Mouse (Mus musculus) left cerebral cortex, postnatal 4 days (tissue): ENCODE data around the gene Gm5269. TPM values are rescaled to one million over a fixed set of nuclear protein-coding genes. Genes with fewer than 3 reads are reported as not detected.

Experiments used
- DNase-seq: peaks from one replicate; pipeline ENCODE4 v3.0.0-alpha.2; 2022
- intact Hi-C: fragments of 180-260 bp; cut with DNase I; formaldehyde crosslinking; loops from one replicate; pipeline ENCODE4 v1.15.1; 2025
- total RNA-seq, 2 experiments: library from RNA; stranded (reverse); gene quantifications; 2 replicates each; pipeline ENCODE4 v1.2.3; 2021

Gm5269 gene
- not detected for total RNA-seq

DNA sequence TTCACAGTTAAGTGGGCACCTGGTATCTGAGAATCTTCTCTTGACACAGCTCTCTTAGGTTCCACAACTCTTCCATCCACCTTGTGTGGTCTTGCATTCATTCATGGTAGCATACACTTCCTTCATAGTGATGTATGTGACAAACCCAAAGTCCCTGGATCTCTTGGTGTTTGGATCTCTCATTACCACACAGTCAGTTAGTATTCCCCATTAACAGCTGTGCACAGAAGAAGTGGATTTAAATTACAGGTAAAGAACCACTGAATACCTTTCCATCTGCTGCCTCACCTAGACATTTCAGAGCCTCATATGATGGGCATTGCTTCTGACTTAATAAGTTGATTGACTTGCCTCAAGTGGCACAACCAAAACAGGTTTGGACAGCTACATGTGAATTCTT, at the start of gene Gm5269:
Gm5269 (minus strand) TSS at position 101 of the 400 bp plus-strand sequence.
- intact Hi-C loops: no loop called here
- DNase-seq: no peak

DNA sequence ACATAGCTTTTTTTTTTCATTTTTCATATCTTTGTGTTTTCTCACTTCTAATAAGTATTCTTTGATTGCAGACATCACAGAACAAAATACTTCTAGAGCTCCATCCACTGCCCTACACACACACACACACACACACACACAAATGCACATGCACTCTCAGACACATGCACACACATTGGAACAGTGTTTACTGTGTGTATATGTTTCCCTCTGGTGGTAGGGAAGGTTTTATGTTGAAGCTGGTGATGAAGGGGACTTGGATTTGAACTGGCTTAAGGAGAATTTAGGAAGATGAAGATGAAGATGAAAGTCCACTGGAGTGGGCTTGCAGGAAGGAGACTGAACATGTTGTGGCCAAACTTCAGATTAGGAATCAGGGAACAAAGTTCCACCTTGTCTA, 41.1 kb upstream of the Gm5269 start:
- intact Hi-C loops: no loop called here
- DNase-seq: no peak

DNA sequence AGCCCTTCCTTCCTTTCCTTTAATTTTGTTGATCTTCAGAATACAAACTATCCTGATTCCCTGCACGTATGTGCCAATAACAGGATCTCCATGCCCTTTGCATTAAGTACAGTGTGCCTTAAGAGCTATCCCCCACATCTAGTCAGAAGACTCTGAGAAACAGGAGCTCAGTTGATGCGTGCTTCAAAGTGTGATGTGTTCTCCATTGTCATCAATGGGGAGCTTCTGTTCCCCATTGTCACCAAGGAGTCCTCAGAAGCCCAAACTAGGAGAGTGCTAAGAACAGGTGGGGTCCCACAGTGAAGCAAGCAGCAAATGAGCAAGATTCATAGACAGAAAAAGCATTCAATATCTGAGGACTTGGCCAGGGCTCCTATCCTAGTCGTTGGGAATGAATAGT, 36.8 kb upstream of the Gm5269 start:
- intact Hi-C loops: loop anchor here (10.0 kb wide), 1 partner anchor 102 kb away; no protein-coding TSS in a partner anchor
- no peak for DNase-seq

DNA sequence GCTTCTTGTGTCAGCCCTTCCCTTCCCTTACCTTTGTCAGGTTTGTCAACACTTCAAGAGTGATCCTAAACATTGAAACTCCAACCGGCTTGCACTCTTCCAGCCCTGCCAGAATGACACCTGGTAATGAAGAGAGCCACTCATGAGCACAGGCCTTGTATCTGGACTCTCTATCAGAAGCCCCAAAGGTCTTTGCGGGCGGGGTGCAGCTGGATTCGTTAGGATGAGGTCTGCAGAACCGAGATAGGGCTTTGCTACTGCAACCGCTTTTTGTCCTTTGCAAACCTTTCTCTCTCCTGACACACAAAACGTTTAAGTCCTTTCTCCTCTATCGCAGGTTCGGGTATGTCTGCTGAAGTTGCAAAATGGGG, 36.3 kb upstream of the Gm5269 start, which contains the start of gene Slc40a1:
Slc40a1 (minus strand) TSS at position 131 of the 371 bp plus-strand sequence.
- no peak for DNase-seq
- intact Hi-C loops: loop anchor here (10.0 kb wide), 1 partner anchor 102 kb away; no protein-coding TSS in a partner anchor

DNA sequence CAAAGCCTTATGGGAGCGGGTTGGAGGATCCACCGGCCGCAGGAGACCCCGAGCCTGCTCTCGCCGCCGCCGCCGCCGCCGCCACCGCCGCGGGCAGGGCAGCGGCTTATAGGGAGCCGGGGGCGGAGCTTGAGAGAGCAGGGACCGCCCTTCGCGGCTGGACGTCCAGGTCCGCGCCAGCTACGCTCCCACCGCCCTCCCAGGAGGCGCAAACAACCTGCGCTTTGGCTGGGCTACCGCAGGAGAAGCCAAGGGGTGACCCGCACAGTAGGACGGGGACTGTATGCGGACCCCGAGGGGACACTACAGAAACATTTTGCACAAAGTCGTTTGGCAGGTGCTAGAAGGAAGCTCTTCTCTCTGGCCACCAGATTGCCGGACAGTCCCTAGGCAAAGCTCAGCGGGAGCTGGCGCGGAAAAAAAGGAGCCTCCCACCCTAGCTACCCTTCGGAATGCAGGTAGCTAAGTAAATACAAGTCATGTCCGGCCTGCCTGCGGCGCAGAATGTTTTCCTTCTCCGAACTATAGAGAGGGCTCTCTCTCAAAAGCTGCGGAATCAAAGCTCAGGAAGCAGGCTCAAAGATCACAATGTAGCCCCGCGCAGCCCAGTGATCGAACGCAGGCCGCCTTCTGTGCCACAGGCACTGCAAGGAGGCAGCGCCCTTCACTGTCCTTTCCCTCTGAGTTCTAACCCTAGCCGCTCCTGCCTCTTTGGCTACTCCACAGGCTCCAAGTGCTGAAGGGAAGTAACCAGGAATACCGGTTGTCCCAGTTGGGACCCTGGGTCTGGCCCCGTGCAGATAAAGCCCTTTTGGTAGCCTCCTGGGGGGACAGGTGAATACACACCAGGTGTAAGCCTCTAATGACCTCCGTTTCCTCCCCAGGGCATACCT, 35.7 kb upstream of the Gm5269 start:
- intact Hi-C loops: loop anchor here (10.0 kb wide), 1 partner anchor 101 kb away; no protein-coding TSS in a partner anchor
- DNase-seq: peak; percentile 64

DNA sequence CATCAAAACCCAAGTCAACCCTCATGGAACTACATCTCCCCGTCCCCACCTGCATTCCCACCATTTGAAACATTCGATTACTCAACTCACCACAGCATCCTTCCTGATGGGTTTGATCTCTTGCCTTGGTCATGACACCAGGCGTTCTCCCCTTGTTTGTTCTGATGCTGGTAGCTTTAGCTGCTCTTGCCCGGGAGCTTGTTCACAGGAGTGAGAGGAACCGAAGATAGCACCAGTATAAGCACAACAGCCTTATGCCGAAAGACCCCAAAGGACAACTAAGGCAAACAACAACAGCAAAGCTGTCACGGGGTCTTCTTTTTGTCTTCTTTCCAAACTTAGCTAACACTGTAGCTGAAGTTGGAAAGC, 35.0 kb upstream of the Gm5269 start:
- intact Hi-C loops: loop anchor here (10.0 kb wide), 1 partner anchor 100 kb away; no protein-coding TSS in a partner anchor
- no peak for DNase-seq

DNA sequence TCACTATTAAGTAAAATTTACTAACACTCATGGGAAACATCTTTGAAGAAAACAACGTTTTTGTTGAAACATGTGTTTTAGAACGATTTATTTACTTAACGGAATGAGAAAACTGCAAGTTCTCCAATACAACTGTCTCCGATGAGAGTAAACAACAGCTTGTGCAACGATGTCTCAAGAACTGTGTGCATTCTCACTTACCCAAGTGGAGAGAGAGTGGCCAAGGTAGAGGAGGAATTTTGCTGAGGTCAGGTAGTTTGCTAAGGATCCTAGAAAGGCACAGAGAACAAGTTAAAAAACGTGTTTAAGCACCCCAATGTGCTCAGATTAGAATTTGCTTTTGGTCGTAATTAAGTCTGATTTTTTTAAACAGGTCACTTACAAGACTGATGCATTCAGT, 34.4 kb upstream of the Gm5269 start:
- intact Hi-C loops: loop anchor here (10.0 kb wide), 1 partner anchor 100 kb away; no protein-coding TSS in a partner anchor
- no peak for DNase-seq

DNA sequence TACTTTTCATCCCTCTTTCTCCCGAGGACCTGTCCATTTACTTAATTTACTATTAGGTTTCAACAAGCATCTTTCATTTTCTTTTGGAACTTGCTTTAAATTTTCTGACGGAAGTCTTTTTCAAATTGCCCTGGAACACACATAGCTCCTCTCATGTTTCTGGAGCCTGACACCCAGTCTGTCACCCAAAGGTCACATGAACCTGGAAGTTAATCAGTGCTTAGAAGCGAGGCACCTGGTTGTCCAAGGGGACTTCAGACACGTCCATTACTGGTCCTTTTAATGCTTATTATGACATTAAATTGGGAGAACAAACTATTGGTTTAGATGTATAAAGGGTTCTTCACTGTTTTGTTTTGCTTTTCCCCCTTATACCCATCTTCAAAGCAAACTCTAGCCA, 33.2 kb upstream of the Gm5269 start:
- intact Hi-C loops: loop anchor here (10.0 kb wide), 1 partner anchor 99 kb away; no protein-coding TSS in a partner anchor
- DNase-seq: no peak

DNA sequence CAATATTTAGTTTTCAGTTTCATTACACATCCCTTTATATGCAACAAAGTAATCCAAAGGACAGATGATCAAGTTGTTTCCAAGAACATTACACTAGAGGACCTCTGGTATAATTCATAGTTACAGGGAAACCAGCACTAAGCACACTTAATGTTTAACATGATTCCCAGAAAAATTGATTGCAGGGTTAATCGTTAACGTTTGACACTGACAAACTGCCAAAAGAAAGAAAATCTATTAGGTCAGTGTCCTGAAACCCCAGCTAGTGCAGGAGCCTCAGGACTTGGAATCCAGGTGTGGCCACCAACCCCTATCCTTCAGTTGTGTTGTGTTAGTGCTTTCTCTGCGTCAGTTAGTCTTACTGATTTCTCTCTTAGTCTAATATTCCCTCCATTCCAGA, 30.6 kb upstream of the Gm5269 start:
- intact Hi-C loops: loop anchor here (10.0 kb wide), 1 partner anchor 96 kb away; no protein-coding TSS in a partner anchor
- no peak for DNase-seq

DNA sequence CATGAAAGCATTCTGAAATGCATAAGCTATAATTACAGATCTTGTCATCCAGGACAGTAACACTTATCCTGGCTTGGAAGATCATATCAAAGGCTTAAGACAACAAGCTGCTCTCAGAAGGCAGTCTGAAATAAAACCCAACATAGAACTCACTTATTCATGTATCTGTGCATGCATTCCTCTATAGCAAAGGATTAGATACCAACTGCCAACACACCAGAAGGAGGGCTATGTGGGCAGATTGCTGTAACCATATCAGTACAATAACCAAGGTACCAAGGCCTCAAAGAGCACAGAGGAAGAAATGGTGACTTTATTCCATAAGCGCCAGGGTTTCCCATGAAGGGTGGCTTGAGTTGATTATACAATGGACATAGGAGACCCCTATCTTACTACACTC, 29.7 kb upstream of the Gm5269 start:
- DNase-seq: no peak
- intact Hi-C loops: loop anchor here (10.0 kb wide), 1 partner anchor 95 kb away; no protein-coding TSS in a partner anchor

DNA sequence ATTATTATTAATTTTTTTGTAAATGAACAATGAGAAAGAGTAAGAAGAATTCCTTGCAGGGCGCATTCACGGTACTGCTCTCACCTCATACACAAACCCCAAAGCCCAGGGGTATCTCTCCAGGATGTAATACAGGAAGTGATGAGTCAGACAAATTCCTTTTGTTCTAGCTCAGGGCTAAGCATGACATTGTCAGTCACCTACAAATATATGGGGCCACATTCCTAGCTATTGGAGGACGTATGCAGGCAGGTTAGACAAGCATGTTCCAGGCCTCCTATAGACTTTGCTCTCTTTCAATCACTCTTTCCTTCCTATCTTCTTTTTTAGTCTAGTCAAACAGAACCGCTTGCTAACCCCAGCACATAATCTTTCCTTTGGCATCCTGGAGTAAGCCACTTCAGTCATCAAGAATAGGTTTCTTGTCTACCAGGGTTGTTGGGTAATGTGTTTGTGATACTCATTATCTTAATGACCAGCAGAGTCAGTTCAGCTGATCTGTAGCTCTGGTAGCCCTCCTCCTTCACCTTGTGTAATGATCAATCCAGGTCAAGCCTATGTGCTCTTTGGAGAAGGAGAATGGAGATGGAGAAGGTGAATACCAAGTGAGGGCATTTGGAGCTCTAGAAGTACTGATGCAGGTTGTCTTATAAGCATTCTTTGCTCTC, 27.2 kb upstream of the Gm5269 start:
- intact Hi-C loops: no loop called here
- DNase-seq: no peak

DNA sequence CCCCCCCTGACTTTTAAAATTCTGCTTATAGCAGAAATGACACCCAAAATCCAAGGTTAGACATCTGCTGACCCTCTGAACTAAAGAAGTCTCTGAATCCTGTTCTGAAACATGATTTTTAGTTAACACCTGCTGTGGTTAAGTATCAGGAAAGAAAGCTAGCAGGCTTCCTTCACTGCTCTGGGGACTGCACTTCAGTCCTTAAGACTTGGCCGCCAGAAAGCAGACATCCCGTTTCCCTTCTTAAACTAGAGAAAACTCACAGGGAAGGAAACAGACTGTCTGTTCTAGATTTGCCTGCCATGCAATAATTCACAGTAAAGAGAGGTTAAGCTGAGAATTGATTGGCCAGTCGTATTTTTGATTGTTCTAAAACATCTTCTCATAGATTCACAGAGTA, 26.1 kb upstream of the Gm5269 start:
- intact Hi-C loops: no loop called here
- DNase-seq: no peak

DNA sequence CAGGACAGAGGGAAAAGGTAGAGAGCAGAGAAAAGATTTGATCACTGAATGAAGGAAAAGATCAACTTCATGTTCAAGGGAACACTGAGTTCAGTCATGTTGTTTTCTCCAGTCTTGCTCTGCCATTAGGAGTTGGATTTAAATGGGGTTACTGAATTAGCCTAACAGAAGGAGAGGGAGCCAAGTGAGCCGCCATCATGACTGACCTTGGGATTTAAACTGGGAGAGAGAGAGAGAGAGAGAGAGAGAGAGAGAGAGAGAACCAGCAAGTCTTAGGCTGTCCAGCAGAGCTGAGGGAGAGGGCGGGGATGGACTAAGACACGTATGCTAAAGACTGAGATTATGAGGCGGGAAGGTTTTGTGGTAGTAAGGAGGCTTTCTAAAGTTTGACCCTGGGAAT, 24.2 kb upstream of the Gm5269 start:
- intact Hi-C loops: no loop called here
- DNase-seq: no peak

DNA sequence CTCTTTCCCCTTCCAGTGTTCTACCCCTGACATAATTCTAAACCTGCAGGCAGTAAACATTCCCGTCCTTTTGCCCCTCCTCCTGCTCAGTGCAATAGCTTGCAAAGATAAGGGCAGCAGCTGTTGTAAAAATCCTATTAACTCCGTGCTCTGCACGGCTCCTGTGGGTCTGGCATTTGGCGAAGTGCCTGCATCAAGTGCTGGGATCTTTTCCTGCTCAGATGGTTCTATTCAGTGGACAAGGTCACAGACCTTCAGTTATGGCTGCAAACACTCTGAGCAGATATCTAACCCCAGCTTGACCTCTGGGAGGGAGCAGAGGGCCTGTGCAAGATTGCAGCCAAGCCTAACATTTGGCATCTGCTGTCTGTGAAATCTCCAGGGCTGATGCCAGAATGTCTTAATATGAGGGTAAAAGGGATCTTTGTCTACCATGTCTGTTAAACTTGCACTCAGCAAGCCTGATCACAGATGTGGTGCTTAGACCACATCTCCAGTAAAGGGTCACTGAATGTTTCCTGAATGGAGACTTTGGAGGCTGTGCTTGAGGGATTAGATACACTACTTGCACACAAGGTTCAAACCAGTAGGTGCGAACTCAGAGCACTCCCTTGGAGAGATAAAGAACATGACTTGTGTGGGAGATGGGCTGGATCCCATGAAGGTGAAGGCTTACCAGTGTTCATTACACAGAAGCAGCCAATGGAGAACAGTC, 15.2 kb upstream of the Gm5269 start:
- intact Hi-C loops: no loop called here
- peak; percentile 76 for DNase-seq

DNA sequence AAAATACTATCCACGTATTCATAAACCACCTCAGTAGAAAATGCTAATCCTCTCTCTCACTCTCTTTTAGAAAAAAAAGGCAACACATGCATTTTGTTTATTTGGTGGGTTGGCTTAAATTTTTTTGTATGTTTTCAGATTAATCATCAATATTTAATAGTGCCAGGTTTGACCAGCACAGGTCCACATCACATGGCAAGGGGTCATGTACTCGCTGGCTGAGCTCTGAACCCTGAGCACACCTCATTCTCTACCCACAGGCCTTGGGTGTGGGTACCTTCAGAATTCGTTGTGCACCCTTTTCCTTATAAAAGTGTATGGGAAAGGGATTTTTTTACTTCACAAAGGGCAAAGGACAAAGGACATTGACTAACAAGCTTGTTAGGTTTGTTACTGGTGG, 14.1 kb upstream of the Gm5269 start:
- intact Hi-C loops: no loop called here
- DNase-seq: no peak

DNA sequence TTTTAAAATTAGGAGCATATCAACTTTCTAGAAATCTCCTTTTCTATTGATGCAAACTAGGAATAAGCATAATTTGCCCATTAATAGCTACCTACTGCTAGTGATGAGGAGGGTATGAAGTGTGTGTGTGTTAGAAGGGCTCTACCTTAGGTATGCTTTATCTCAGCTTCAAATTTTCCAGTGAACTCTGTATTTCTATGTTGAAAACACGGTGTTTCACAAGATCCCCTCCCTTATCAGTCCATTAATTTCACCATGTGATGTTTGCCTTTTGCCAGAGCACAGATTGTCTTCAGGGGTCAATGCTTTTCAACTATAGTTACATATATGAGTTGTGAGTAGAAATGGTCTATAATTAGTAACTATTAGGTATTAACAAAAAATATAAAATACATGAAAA, 8.0 kb upstream of the Gm5269 start:
- no peak for DNase-seq
- intact Hi-C loops: no loop called here

DNA sequence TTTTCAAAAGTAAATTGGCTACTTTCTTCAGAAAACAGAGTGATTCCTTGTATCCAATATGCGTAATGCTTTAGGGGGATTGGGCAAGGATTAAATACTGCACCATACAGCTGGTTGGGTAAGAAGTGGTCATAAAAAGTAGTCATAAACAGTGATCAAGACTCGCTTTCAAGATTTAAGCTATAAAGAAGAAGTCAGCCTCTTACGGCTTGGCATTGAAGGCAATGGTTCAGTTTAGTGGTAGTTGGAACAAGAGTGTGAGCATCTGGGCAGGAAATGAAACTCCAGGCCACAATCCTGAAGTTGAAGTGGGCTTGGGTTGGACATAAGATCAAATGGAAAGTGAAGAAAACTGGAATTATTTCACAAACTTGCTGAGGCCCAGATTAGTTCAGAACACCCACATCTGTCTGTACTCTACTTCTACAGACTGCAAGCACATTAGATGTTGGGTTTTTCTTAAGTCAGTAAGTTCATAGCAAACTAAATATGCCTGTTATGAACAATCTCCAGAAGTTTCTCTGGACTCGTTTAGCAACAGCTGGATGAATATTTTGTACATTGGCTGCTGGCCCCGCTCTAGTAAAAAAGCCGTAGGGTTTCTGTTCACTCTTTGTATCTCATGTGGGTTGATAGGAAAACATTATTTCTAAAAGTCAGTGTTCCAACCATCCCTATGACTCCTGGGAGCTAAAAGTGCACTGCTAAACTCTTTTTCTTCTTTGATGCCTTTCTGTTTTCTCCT, 4.3 kb upstream of the Gm5269 start:
- DNase-seq: no peak
- intact Hi-C loops: no loop called here

DNA sequence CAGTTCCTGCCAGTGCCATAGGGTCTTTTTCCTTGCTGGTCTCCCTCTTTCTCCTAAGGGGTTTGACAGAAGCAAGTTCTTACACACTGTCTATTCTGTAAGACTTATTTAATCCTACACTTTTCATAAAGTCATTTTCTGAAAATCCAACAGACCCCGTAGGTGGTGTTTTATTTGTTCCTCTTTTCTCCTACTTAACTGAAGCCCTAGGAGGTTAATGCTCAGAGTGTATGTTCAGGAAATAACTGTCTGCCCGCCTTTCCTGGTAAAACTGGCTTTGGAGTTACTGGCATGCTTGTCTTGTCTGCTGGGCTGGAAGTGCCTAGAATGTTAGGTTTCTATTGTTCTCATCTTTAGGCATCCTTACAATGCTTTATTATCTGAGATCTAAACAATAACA, 1.9 kb upstream of the Gm5269 start:
- intact Hi-C loops: no loop called here

DNA sequence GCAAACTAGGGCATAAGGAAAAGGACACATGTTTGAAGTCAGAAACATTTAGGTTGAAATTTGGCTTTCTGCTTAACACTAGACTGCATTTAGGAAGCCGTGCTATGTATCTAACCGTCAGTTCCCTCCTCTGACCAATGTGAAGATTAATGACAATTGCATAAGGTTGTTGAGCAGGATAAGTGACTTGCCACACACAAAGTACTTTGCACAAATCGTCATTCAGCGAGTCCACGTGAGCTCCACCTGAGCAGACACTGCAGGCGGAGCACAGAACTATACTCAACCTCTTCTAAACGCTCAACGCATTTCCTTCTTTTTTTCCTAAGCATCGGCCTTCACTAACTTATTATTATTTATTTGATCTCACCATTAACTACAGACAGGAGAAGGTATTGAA, 3.3 kb downstream of the Gm5269 start:
- DNase-seq: no peak
- intact Hi-C loops: no loop called here

More for the DNA sequence above, 1.9 kb upstream of the Gm5269 start:
- DNase-seq: no peak

DNA sequence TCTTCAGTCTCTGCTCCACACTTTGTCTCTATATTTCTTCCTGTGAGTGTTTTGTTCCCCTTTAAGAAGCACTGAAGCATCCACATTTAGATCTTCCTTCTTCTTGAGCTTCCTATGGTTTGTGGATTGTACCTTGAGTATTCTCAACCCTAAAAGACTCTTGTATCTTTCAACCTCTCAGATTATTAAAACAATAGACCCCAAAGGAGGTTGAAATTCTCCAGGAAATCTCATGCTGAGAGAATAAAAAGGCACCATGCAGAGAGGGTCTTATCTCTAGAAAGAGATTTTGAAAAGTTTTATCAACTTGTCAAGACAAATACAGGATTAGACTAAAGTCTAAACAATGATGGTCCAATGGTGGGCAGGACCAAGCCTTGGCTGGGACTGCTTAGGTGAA, 6.7 kb downstream of the Gm5269 start:
- intact Hi-C loops: no loop called here
- DNase-seq: no peak
